Mouse (Mus musculus) embryonic facial prominence, embryonic 14.5 days (tissue): ENCODE results near the gene Dab1. TPM values are rescaled to one million over a fixed set of nuclear protein-coding genes. Genes with fewer than 3 reads are reported as not detected.
A peak's percentile ranks its signal among the peaks of the same experiment; 100 is the strongest.

Experiments
- ATAC-seq: fragments of 200-750 bp; cut with Nextera tagmentation; 2 replicates; pipeline ENCODE4 v1.8.0; 2017; ENCODE audit warnings: low read depth, moderate number of reproducible peaks, moderate TSS enrichment
- DNase-seq: peaks from one replicate; pipeline ENCODE4 v3.0.0-alpha.2; 2015; ENCODE audit warnings: low spot score
- H3K27ac ChIP-seq: fragments of 300-500 bp; sonication (generic); replicated peaks from 2 replicates; pipeline ENCODE4 v1.5.1; 2014; ENCODE audit warnings: low read depth, mild to moderate bottlenecking, low read length, moderate library complexity
- H3K27me3 ChIP-seq: fragments of 300-500 bp; sonication (generic); replicated peaks from 2 replicates; pipeline ENCODE4 v1.6.1; 2014; ENCODE audit warnings: low read length; ENCODE audit not compliant: control insufficient read depth, insufficient read depth
- H3K36me3 ChIP-seq: fragments of 300-500 bp; sonication (generic); 2 replicates; pipeline ENCODE4 v1.6.1; 2014; ENCODE audit warnings: low read length, mixed read lengths; ENCODE audit not compliant: control insufficient read depth, insufficient read depth
- H3K4me1 ChIP-seq: fragments of 300-500 bp; sonication (generic); 2 replicates; pipeline ENCODE4 v1.6.1; 2014; ENCODE audit warnings: antibody characterized with exemption, low read length; ENCODE audit not compliant: control insufficient read depth, insufficient read depth
- H3K4me2 ChIP-seq: fragments of 300-500 bp; sonication (generic); 2 replicates; pipeline ENCODE4 v1.6.1; 2014; ENCODE audit warnings: low read depth, mild to moderate bottlenecking, low read length, moderate library complexity, mixed read lengths
- H3K4me3 ChIP-seq: fragments of 300-500 bp; sonication (generic); 2 replicates; pipeline ENCODE4 v1.5.1; 2014; ENCODE audit warnings: low read depth, mild to moderate bottlenecking, low read length
- H3K9ac ChIP-seq: fragments of 300-500 bp; sonication (generic); 2 replicates; pipeline ENCODE4 v1.6.1; 2014; ENCODE audit warnings: low read depth, mild to moderate bottlenecking, low read length, moderate library complexity, mixed read lengths
- H3K9me3 ChIP-seq: fragments of 300-500 bp; sonication (generic); 2 replicates; pipeline ENCODE4 v1.6.1; 2016; ENCODE audit warnings: low read length; ENCODE audit not compliant: control insufficient read depth
- WGBS: fragments of 180-500 bp; shearing (Covaris S2); extraction: QIAGEN DNeasy Blood & Tissue Kit; methylation state at CpG from one replicate; pipeline ENCODE4 v1.1.7; 2014; 5-methylcytosine and 5-hydroxymethylcytosine counted together
- polyA plus RNA-seq: library from polyadenylated mRNA; unstranded; fragments of >200 nt; fragmentation: Nextera tagmentation; extraction: Ambion mirVana; gene quantifications from 2 replicates; pipeline ENCODE4 v1.2.1, GENCODE M21; 2014

Gene Dab1
- polyA plus RNA-seq, 1 experiment from 2014 or later, result 7.5 TPM

DNA sequence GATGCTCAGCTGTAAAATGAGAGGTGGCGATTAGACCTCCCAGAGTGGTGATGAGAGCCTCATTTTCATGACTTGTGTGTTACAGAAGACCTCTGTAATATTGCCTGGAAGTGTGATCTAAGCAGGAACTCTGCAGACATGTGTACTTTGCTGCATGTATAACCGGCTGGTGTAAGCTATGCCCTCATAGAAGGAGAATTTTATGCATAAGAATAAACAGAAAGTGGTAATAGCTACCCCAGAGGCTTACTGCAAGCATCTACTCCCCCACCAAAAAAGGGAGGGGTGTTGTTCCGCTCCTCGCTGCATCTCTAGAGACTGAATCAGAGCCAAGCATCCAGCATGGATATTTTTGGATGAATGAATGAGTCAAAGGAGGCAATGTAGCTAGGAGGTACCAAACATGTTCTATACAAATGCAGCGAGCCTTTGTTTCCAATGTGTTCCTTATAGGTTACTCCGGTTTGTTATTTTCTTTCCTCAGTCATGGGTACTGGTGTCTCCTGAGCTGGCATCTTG, 1104.4 kb downstream of the Dab1 start:
- no peak overlapping the region for H3K4me3 ChIP-seq
- 0 out of 2 replicates have a peak, but pooled peaks cover 11% of the 10 kb centered on the region for H3K4me1 ChIP-seq
- ATAC-seq (no peak), DNase-seq (peak; percentile 43)
- H3K9me3 ChIP-seq, result no peaks in the 10 kb centered on the region
- no peaks in the 10 kb centered on the region for H3K36me3 ChIP-seq
- H3K4me2 ChIP-seq, result peak overlapping the region; percentile 1; the same call in 1 of the 2 replicates
- WGBS, result 54% methylated on average over 6 of the region's 6 CpGs
- no peak overlapping the region for H3K27ac ChIP-seq
- H3K27me3 ChIP-seq, result no peaks in the 10 kb centered on the region
- no peak overlapping the region for H3K9ac ChIP-seq

DNA sequence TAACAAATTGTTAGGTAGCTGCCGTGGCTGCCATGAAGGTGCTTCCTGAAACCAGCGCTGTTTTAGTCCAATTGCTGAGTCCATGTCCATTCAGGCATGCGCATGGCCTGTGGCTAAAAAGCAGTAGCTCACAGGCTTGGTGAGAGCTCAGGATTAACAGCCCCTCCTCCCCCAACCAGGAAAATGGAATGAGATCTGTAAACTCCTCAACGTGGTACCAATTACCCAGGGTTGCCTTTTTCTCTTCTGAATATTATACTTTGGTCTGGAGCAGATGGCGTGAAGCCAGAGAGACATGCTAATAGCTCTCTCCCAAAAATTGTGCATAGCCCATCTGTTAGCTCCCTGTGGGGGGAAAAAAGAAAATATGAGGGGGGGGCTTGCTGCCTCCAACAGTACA, 1105.1 kb downstream of the Dab1 start:
- no peak overlapping the region for H3K9ac ChIP-seq
- H3K27ac ChIP-seq, result no peak overlapping the region
- 0 out of 2 replicates have a peak, but pooled peaks cover 11% of the 10 kb centered on the region for H3K4me1 ChIP-seq
- ATAC-seq (0 out of 2 replicates have a peak, but pooled peaks have one; percentile 33), DNase-seq (peak; percentile 71)
- no peak overlapping the region for H3K4me3 ChIP-seq
- 22% methylated on average over 5 of the region's 5 CpGs for WGBS
- H3K4me2 ChIP-seq, result peak overlapping the region; percentile 1; the same call in 1 of the 2 replicates
- no peaks in the 10 kb centered on the region for H3K36me3 ChIP-seq
- no peaks in the 10 kb centered on the region for H3K9me3 ChIP-seq
- no peaks in the 10 kb centered on the region for H3K27me3 ChIP-seq

DNA sequence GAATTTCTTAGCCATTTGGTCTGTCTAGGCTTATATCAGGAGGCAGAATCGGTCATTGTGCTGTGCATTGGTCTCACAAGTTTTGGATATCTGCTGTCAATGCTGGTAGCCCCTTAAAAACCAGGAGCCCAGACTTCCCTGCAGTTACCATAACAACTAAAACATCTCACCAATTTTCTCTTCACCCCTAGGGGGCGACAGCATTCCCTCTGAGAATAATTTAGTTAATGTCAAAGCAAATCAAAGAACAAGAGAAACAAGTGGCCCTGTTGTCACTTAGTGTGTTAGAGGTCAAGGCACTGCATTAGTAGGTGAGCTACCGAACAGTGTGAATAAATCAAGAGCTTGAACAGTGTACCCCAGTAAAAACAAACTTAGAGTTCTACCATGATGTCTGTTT, 1106.5 kb downstream of the Dab1 start:
- 56% methylated on average over 3 of the region's 3 CpGs for whole genome bisulfite sequencing
- Histone ChIP-seq H3K4me2 (no peak overlapping the region), H3K4me3 (no peak overlapping the region), H3K36me3 (no peaks in the 10 kb centered on the region), H3K4me1 (0 out of 2 replicates have a peak, but pooled peaks cover 11% of the 10 kb centered on the region), H3K27me3 (no peaks in the 10 kb centered on the region), H3K27ac (no peak overlapping the region), H3K9me3 (no peaks in the 10 kb centered on the region), H3K9ac (no peak overlapping the region)
- DNase-seq (no peak), ATAC-seq (no peak)

DNA sequence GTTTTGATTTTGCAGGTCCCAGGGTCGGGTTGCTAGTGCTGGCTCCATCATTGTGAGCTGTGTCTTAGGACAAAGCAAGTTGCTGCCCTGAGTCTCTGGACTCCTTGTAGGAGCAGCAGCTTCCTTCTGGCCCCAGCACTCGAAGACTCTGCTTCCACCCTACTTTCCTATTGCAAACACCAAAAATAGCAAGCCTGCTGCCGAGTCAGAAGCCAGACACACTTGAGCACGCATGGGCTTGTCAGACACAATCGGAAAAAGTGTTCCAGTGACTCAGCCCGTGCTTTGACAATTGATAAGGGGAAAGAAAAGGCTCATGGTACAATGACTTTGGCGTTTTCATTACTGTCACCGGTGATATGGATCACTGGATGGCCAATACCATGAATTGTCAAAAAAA, 1110.0 kb downstream of the Dab1 start:
- 72% methylated on average over 8 of the region's 8 CpGs for WGBS
- ATAC-seq (no peak), DNase-seq (no peak)
- H3K27ac ChIP-seq, result no peak overlapping the region
- H3K4me1 ChIP-seq, result 0 out of 2 replicates have a peak, but pooled peaks cover 1% of the 10 kb centered on the region
- no peaks in the 10 kb centered on the region for H3K9me3 ChIP-seq
- H3K9ac ChIP-seq, result no peak overlapping the region
- H3K36me3 ChIP-seq, result no peaks in the 10 kb centered on the region
- H3K4me3 ChIP-seq, result no peak overlapping the region
- no peaks in the 10 kb centered on the region for H3K27me3 ChIP-seq
- no peak overlapping the region for H3K4me2 ChIP-seq

DNA sequence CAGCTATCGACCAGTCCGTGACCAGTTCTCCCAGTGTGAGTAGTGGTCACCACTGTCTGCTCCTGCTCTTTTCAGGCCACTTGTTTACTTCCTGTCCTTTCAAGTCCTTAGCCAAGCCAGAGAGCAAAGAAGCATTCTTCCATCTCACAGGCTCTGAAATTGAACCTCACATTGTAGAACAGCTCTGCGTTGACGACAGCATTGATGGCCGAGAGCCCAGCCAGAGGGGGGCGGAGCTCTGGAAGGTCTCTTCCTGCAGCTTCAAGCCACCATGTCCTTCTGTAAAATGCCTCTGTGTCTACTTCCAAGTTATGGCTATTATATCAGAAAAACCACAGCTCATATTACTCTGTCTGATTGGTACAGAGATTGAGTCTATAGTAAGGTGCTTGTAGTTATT, 1127.3 kb downstream of the Dab1 start:
- H3K36me3 ChIP-seq, result no peaks in the 10 kb centered on the region
- no peaks in the 10 kb centered on the region; the same call in 1 of the 2 replicates for H3K4me1 ChIP-seq
- no peak for ATAC-seq
- H3K27me3 ChIP-seq, result no peaks in the 10 kb centered on the region; the same call in 1 of the 2 replicates
- H3K9ac ChIP-seq, result no peak overlapping the region
- 53% methylated on average over 6 of the region's 6 CpGs for WGBS
- no peak overlapping the region for H3K4me3 ChIP-seq
- H3K9me3 ChIP-seq, result no peaks in the 10 kb centered on the region
- no peak overlapping the region for H3K4me2 ChIP-seq
- no peak overlapping the region for H3K27ac ChIP-seq
- DNase-seq, result peak; percentile 38

DNA sequence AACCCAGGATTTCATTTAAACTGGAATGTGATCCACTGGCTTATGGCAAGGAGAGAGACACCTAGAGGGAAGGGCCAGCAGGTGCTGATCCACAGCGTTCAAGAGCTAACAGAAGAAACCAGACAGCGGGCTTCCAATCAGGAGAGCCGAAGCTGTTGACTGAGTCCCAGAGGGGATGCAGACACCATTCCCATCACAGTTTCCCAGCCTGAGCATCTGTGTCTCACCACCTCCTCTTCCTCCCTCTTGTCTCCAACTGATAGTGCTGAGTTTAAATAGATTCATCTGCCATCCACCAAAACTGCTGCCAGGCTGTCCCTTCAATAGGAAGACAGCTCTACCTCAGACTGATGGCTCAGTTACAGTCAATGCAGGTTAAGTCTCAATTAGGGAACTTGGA, 1134.9 kb downstream of the Dab1 start:
- WGBS, result 61% methylated on average over 3 of the region's 3 CpGs
- Histone ChIP-seq H3K27me3 (no peaks in the 10 kb centered on the region), H3K27ac (no peak overlapping the region), H3K4me3 (no peak overlapping the region), H3K9ac (no peak overlapping the region), H3K9me3 (no peaks in the 10 kb centered on the region), H3K36me3 (no peaks in the 10 kb centered on the region), H3K4me1 (no peaks in the 10 kb centered on the region), H3K4me2 (no peak overlapping the region)
- DNase-seq (no peak), ATAC-seq (no peak)

DNA sequence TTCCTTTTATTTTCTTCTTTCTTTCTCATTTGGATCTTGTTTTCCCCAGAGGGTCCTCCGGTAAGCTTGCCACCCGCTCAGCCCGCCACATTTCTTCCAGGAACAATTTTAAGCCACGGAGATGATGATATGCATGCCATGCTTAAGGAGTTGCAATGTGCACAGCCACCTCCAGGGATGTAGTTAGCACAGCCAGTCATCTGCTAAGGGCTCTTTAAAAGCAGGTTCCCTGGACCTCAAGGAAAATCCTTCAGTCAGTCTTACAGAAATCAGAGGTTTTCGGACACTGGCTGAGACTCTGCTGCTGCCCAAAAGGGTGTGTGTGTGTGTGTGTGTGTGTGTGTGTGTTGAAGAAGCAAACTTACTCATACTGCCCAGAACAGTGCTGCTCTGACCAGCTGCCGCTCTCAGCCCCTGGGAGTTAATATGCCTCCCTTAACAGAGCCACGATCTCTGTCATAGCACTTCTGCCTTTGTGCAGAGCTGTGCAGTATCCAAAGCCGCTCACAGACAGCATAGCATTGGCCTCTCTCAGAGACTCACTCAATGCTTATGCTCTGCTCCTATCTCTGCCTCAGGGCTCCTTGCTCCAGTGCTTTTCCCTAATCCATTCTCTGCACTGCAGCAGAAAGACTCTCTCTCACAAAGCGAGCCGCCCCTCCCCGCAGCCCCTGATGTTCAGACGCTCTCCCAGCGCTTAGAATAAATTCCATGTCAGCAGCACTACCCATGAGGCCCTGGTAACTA, 1141.9 kb downstream of the Dab1 start:
- Histone ChIP-seq H3K9ac (no peak overlapping the region), H3K4me3 (no peak overlapping the region), H3K36me3 (no peaks in the 10 kb centered on the region), H3K4me1 (no peaks in the 10 kb centered on the region), H3K27me3 (no peaks in the 10 kb centered on the region), H3K9me3 (no peaks in the 10 kb centered on the region), H3K27ac (no peak overlapping the region), H3K4me2 (no peak overlapping the region)
- WGBS, result 37% methylated on average over 13 of the region's 13 CpGs
- ATAC-seq, result peak; percentile 60; the same call in 1 of the 2 replicates
- peak; percentile 30 for DNase-seq

DNA sequence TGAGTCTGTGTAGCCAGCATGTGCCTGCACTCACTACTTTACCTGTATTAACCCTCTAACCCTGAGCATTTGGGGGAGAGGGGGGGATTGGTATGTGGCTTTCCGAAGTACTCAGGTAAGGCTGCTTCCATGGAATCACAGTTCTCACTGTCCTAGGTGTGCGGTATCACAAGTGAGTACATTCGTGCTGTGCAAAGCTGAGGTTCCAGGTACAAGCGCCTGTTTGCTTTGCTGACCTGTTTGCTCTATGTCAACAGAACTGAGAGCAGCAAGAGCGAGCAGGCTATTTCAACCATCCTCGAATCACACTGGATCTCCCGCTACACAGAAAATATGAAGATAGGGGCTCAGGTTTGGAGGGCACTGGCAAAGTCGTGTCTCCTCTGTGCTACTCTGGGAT, 1146.9 kb downstream of the Dab1 start, which contains the start of gene C8b:
C8b (plus strand) TSS at position 253 of the 400 bp plus-strand sequence.
- Histone ChIP-seq H3K36me3 (no peaks in the 10 kb centered on the region), H3K4me2 (no peak within 1 kb of the TSS), H3K9me3 (no peaks in the 10 kb centered on the region), H3K9ac (no peak within 1 kb of the TSS), H3K4me1 (no peaks in the 10 kb centered on the region), H3K4me3 (no peak within 1 kb of the TSS), H3K27ac (no peak within 1 kb of the TSS), H3K27me3 (no peaks in the 10 kb centered on the region)
- ATAC-seq (no peak), DNase-seq (no peak)
- 82% methylated on average over 8 of the region's 8 CpGs for WGBS
